Mouse (Mus musculus) midbrain, embryonic 13.5 days (tissue): ENCODE measurements at regions not wholly inside any gene's neighbourhood (a gene's known extent, or its start where the extent isn't known, plus 50 kb on each side); places are given as distances from the start of the nearest gene placed in this dataset.
A peak's percentile ranks its signal among the peaks of the same experiment; 100 is the strongest.

Experiments
- ATAC-seq: fragments of 200-750 bp; cut with Nextera tagmentation; 2 replicates; pipeline ENCODE4 v1.8.0; 2017; ENCODE audit warnings: mild to moderate bottlenecking, moderate TSS enrichment, moderate library complexity
- H3K27ac ChIP-seq: fragments of 300-500 bp; sonication (generic); 2 replicates; pipeline ENCODE4 v1.5.1; 2015; ENCODE audit warnings: inconsistent platforms, mild to moderate bottlenecking, moderate library complexity
- H3K27me3 ChIP-seq: fragments of 300-500 bp; sonication (generic); 2 replicates; pipeline ENCODE4 v1.6.1; 2015; ENCODE audit warnings: mild to moderate bottlenecking, inconsistent platforms
- H3K36me3 ChIP-seq: fragments of 300-500 bp; sonication (generic); 2 replicates; pipeline ENCODE4 v1.6.1; 2015; ENCODE audit warnings: mild to moderate bottlenecking, inconsistent platforms
- H3K4me1 ChIP-seq: fragments of 300-500 bp; sonication (generic); replicated peaks from 2 replicates; pipeline ENCODE4 v1.6.1; 2015; ENCODE audit warnings: inconsistent platforms
- H3K4me2 ChIP-seq: fragments of 300-500 bp; sonication (generic); replicated peaks from 2 replicates; pipeline ENCODE4 v1.6.1; 2015; ENCODE audit warnings: moderate library complexity, mild to moderate bottlenecking, inconsistent platforms
- H3K4me3 ChIP-seq: fragments of 300-500 bp; sonication (generic); replicated peaks from 2 replicates; pipeline ENCODE4 v1.5.1; 2015; ENCODE audit warnings: mild to moderate bottlenecking, inconsistent platforms
- H3K9ac ChIP-seq: fragments of 300-500 bp; sonication (generic); replicated peaks from 2 replicates; pipeline ENCODE4 v1.6.1; 2015; ENCODE audit warnings: mild to moderate bottlenecking, inconsistent platforms
- H3K9me3 ChIP-seq: fragments of 300-500 bp; sonication (generic); 2 replicates; pipeline ENCODE4 v1.6.1; 2016; ENCODE audit warnings: mild to moderate bottlenecking, inconsistent platforms
- WGBS: fragments of 180-500 bp; shearing (Covaris S2); methylation state at CpG from one replicate; pipeline ENCODE4 v1.1.7; 2015; 5-methylcytosine and 5-hydroxymethylcytosine counted together

DNA sequence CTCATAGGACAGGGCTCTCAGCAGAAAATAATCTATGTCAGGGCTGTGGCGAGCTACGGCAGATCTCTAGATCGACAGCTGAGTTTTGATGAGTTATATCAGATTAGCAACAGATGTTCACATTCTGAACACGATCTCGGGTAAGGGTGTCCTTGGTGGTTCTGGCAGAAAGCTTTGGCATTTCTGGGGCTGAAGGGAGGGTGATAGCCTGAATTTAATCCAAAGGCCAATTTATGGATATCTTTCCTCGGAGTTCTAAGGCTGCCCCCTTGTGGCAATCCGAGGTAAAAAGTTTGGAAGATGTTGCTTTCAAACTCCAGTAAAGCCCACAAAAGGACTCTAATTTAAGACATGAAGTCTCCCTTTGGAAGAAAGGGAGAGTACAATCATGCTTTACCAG, 101.3 kb upstream of the Luzp2 start:
- WGBS: 39% methylated on average over 7 of the region's 7 CpGs
- 0 out of 2 replicates have a peak, but pooled peaks have one; percentile 48 for ATAC-seq
- H3K27ac ChIP-seq: no peak overlapping the region
- H3K27me3 ChIP-seq: no peaks in the 10 kb centered on the region
- no peaks in the 10 kb centered on the region for H3K4me1 ChIP-seq
- H3K4me3 ChIP-seq: no peak overlapping the region
- no peak overlapping the region for H3K4me2 ChIP-seq
- no peak overlapping the region for H3K9ac ChIP-seq
- H3K36me3 ChIP-seq: no peaks in the 10 kb centered on the region
- no peaks in the 10 kb centered on the region for H3K9me3 ChIP-seq

DNA sequence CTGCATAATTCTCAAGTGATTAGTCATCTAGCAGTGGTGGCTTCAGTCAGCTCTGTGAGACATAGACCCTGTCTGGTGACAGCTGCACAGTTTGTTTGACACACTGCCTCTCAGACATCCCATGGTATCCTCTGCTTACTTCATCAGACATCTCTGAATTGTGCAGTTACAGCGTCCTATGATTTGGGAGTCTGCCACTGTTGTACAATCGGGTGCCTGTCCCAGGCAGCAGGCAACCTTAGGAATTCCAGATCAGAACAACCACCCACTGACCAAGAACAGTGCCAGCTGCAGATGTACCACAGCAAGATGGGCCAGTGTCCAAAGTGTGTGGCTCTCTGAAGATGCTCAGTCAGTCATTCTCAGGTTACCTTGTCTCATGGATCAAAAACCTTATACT, 100.4 kb upstream of the Luzp2 start:
- no peaks in the 10 kb centered on the region for H3K4me1 ChIP-seq
- H3K4me2 ChIP-seq: no peak overlapping the region
- no peaks in the 10 kb centered on the region for H3K9me3 ChIP-seq
- H3K36me3 ChIP-seq: no peaks in the 10 kb centered on the region
- no peak for ATAC-seq
- H3K4me3 ChIP-seq: no peak overlapping the region
- no peaks in the 10 kb centered on the region for H3K27me3 ChIP-seq
- H3K9ac ChIP-seq: no peak overlapping the region
- WGBS: 90% methylated on average over 2 of the region's 2 CpGs
- no peak overlapping the region for H3K27ac ChIP-seq

DNA sequence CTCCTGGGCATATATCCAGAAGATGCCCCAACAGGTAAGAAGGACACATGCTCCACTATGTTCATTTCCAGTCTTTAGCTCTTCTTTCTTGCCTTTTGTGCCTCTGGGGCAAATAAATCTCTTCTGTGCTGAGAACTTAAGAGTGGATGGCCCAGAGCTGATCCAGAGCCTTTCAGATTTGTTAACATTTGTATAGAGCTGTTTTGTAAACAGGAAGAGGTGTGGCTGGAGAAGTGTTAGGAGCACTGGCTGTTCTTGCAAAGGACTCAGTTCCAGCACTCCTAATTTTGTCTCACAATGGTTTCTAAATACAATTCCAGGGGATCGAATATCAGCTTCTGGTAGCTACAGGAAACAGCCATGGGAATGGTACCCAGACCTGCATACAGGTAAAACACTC, 68.0 kb upstream of the Luzp2 start:
- Histone ChIP-seq H3K4me2 (no peak overlapping the region), H3K9me3 (no peaks in the 10 kb centered on the region), H3K27ac (no peak overlapping the region), H3K4me3 (no peak overlapping the region), H3K4me1 (no peaks in the 10 kb centered on the region), H3K27me3 (no peaks in the 10 kb centered on the region), H3K9ac (no peak overlapping the region), H3K36me3 (no peaks in the 10 kb centered on the region)
- no peak for ATAC-seq
- WGBS: 98% methylated on average over 1 of the region's 1 CpGs

DNA sequence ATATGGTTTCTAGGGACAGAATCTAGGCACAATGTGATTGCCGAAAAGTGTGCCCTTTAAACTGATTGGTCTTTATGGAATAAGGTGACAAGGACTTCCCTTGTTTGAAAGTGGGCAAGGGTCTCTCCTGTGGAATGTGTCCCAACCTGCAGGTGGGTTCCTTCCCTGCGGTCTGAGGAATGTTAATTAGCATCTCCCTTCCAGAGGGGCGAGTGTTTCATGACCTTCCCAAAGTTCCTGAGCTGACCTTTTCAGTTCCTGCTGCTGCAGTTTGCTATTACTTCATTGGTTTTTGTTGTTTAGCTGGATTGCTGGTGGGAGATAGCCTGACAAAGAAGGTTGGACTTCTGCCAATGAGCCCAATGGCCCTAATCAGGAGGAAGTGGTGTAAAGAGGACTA, 66.6 kb upstream of the Luzp2 start:
- no peak for ATAC-seq

DNA sequence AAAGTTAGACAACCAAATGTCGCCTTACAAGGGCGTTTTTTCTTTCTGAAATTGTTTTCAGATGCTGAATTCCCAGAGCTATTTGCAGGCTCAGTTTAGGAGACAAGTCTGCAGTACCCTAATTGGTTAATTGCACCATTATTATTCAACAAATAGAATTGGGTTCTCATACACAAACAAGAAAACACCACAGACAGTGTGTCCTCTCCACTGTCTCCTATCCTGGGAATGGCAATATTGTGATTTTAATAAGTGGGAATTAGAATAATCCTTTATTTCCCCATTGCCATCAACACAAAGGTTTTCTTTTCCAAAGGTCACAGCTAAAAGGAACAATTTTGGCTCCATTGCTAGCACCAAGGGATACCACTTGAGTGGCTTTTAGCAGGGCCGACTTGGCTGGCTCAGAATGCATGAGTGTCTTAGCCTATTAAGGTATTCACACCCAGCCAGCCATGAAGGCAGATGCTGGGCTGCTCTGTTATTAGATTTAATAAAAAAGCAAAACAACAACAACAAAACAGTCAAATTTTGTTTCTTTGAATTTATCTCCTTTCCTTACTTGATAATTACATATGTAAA, 53.3 kb upstream of the Luzp2 start:
- Histone ChIP-seq H3K27me3 (no peaks in the 10 kb centered on the region), H3K4me1 (peaks cover 9% of the 10 kb centered on the region; the same call in 1 of the 2 replicates), H3K4me3 (no peak overlapping the region), H3K9me3 (no peaks in the 10 kb centered on the region), H3K4me2 (no peak overlapping the region), H3K36me3 (no peaks in the 10 kb centered on the region), H3K9ac (no peak overlapping the region), H3K27ac (no peak overlapping the region)
- ATAC-seq: peak; percentile 94
- 30% methylated on average over 3 of the region's 3 CpGs for WGBS

More for the DNA sequence above, 66.6 kb upstream of the Luzp2 start:
- WGBS: 32% methylated on average over 3 of the region's 3 CpGs
- Histone ChIP-seq H3K36me3 (no peaks in the 10 kb centered on the region), H3K27ac (no peak overlapping the region), H3K4me2 (no peak overlapping the region), H3K4me3 (no peak overlapping the region), H3K9me3 (no peaks in the 10 kb centered on the region), H3K27me3 (no peaks in the 10 kb centered on the region), H3K9ac (no peak overlapping the region), H3K4me1 (no peaks in the 10 kb centered on the region)

DNA sequence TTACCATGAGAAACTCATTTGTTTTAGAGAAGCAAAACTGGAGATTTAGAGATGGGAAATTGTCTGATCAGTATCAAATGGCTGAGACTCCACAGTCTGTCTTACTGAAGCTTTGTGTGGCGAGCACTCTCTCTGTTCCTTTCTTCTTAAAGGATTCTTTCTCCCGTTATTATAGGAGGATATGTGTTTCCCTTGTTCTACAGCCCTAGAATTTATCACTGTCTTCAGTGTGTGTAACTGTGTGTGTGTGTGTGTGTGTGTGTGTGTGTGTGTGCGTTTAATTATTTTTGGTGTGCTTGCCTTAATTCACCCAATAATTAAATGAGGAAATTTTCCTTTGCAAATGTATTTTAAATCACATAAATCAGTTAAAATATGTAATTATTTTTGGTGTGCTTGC, 52.7 kb upstream of the Luzp2 start:
- no peaks in the 10 kb centered on the region for H3K36me3 ChIP-seq
- H3K9ac ChIP-seq: no peak overlapping the region
- ATAC-seq: peak; percentile 35; the same call in 1 of the 2 replicates
- WGBS: 41% methylated on average over 3 of the region's 3 CpGs
- H3K27ac ChIP-seq: no peak overlapping the region
- H3K4me1 ChIP-seq: peaks cover 9% of the 10 kb centered on the region; the same call in 1 of the 2 replicates
- no peak overlapping the region for H3K4me2 ChIP-seq
- no peak overlapping the region for H3K4me3 ChIP-seq
- H3K9me3 ChIP-seq: no peaks in the 10 kb centered on the region
- no peaks in the 10 kb centered on the region for H3K27me3 ChIP-seq

DNA sequence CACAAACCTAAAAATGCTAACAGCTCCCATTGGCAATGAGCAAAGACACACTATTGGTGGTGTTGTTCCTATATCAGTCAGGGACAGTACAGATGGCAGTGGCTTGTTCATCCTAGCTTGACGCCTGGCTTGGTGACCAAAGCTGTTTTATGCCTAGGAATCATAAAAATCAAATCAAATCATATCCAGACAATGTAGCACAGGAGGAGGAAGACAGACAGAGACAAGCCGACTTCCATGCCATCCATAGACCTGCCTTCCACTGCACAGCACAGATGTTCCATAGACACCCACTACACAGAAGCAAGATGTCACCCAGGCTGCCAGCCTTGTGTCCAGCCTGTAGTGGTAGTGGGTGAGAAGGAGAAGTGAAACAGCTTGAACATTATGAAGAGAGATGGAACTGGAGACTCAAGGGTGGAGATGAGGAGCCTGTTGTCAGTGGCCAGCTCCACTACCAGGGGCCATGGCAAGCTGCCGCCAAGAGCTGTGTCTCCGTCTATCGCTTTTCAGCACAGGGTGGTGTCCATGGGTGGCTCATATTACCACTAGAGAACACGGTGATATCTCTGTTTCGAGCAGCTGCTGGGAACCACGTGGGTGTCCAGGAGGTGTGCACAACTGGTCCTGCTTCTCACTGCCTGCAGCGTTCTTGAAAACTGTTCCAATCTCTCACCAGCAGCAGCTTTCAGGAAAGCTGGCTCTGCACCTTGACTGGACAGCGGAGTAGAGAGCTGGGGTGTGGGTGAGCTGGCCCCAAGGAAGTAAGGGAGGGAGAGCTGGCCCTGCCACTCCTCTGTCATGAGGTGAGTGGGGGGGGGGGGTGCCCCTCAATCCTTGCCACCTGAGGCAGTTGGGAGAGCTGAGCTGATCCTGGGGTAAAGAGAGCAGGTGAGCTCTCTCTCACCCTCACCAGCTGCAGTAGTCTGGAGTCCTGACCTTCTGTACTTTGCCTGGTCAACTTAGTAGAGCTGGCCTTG, 51.5 kb upstream of the Luzp2 start:
- Histone ChIP-seq H3K9me3 (no peaks in the 10 kb centered on the region), H3K4me1 (peaks cover 9% of the 10 kb centered on the region; the same call in 1 of the 2 replicates), H3K27ac (no peak overlapping the region), H3K4me3 (no peak overlapping the region), H3K36me3 (no peaks in the 10 kb centered on the region), H3K27me3 (no peaks in the 10 kb centered on the region), H3K9ac (no peak overlapping the region), H3K4me2 (no peak overlapping the region)
- ATAC-seq: no peak
- 90% methylated on average over 10 of the region's 10 CpGs for WGBS
